Mouse (Mus musculus) lung, adult 2 months (tissue): ENCODE results near the gene BC049730.
"Not testable (repeated sequence)": the region's sequence is repeated elsewhere in the genome, so short reads cannot be mapped to it uniquely, and the experiment has no call there.

ENCODE experiments used
- CTCF ChIP-seq: fragments of 200-500 bp; IDR thresholded peaks from 2 replicates; pipeline ENCODE4 v1.5.1; 2011; ENCODE audit warnings: mild to moderate bottlenecking, low read length, control low read depth; ENCODE audit not compliant: insufficient read depth
- POLR2A ChIP-seq: fragments of 200-500 bp; IDR thresholded peaks from 2 replicates; pipeline ENCODE4 v1.6.1; 2011; ENCODE audit warnings: low read depth, mild to moderate bottlenecking, control low read depth, low read length, borderline replicate concordance; ENCODE audit errors: extremely low read depth

DNA sequence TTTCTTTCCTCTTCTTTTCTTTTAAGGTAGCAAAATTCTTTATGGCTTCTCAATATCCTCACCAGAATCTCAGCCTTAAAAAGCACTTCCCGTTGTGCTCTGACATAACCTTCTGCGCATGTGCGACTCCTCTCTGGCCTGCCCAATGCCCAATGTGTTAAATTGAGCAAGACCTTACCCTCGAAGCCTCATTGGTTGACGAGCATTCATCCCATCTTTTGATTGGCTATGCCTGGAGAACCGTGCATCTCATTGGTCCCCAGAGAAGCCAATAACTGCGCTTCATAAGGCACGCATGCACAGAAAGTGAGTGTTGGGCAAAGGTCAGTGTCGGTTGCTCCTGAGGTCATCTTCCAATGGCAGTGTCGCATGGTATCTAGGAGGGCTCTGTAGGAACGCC is 17.8 kb downstream of the BC049730 start, which contains the start of gene Gm4763:
- not testable (repeated sequence) for TF ChIP-seq POLR2A, CTCF
